Mouse (Mus musculus): Measurements from ENCODE around the gene H2-Q4.
A peak's percentile ranks its signal among the peaks of the same experiment; 100 is the strongest.
"Not testable (repeated sequence)": the region's sequence is repeated elsewhere in the genome, so short reads cannot be mapped to it uniquely, and the experiment has no call there.

Gene H2-Q4

DNA sequence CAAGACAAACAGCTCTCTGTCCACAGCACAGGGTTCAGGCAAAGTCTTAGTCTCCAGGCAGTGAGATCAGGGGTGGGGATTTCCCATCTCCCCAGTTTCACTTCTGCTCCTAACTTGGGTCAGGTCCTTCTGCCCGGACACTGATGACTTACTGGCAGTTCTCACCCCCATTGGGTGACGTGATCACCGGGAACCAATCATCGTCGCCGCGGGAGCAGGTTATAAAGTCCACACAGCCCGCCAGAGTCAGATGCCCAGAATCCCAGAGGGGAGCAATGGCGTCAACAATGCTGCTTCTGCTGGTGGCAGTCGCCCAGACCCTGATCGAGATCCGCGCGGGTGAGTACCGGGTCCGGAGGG lies at the start of gene H2-Q4:
TSS of gene H2-Q4 (plus strand) at position 249 of the 360 bp plus-strand sequence.
- peak; percentile 86 for DNase-seq (ENCODE audit: low spot score)

DNA sequence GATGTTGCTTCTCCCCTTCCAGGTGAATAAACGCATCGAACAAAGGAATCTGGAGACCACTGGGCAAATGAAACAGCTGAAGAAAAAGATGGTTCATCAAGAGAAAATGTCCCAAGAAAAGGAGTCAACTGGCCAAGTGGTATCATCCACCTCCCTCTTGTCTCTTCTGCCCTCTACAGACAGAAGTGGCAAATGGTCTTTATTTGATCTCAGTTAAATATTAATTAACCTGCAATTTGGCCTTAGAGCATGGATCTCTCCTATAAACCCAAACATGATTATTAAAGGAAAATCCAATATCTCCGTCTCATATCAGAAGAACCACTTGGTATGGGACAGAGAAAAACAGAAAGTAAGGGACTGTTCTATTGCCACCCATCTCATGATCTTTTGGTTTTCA lies 49.7 kb upstream of the H2-Q4 start:
- DNase-seq (ENCODE audit: low spot score) = not testable (repeated sequence)

- not testable (repeated sequence) for DNase-seq (ENCODE audit: low spot score)
Observed at GRCm38 (mm10) chr17:35331546-35331945, 47.9 kb upstream of the H2-Q4 start.

GRCm38 (mm10) chr17:35342071-35342671 lies 37.2 kb upstream of the H2-Q4 start, which contains the start of gene H2-Q2:
TSS of gene H2-Q2 (plus strand) at chr17:35342242.
- no peak for DNase-seq (ENCODE audit: low spot score)

- DNase-seq (ENCODE audit: low spot score) = no peak
Observed at GRCm38 (mm10) chr17:35342711-35343476, 36.5 kb upstream of the H2-Q4 start.

DNA sequence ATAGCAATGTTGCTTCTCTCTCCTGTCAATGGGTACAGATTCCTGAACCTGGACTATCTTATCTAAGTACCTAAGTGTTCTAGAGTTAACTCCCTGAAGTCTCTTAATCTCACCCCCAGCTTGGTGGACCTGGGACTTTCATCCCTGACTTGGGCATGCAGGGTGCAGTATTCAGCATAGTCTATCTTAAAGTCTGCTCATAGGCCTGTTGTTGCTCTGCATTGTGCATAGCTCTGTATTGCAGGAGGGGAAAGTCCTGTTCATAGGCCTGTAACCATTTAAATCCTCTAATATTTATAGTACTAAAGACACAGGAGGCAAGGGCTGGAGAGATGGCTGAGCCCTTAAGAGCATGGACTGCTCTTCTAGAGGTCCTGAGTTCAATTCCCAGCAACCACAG lies 31.8 kb upstream of the H2-Q4 start:
- DNase-seq (ENCODE audit: low spot score) = not testable (repeated sequence)

- not testable (repeated sequence) for DNase-seq (ENCODE audit: low spot score)
Observed at GRCm38 (mm10) chr17:35353275-35353674, 26.1 kb upstream of the H2-Q4 start.

- no peak for DNase-seq (ENCODE audit: low spot score)
Observed at GRCm38 (mm10) chr17:35354071-35354470, 25.3 kb upstream of the H2-Q4 start.

DNA sequence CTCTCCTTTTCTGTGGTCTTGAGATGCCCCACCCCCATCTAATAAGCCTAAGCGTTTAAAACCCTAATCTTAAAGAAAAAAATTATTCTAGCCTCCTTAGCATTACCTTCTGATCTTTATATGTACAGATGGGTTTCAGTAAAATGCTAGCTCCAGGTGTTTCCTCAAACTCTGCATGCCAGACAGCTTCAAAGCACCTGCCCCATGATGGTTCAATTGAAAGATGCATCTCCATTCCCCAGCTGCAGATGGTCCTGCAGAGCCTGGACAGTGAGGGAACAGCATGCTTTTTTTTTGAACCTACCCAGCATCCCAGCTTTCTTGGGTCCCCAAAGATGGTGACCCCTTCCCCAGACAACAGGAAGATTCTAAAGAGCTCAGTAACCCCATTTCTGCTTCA lies 22.3 kb upstream of the H2-Q4 start:
- no peak for DNase-seq (ENCODE audit: low spot score)

DNA sequence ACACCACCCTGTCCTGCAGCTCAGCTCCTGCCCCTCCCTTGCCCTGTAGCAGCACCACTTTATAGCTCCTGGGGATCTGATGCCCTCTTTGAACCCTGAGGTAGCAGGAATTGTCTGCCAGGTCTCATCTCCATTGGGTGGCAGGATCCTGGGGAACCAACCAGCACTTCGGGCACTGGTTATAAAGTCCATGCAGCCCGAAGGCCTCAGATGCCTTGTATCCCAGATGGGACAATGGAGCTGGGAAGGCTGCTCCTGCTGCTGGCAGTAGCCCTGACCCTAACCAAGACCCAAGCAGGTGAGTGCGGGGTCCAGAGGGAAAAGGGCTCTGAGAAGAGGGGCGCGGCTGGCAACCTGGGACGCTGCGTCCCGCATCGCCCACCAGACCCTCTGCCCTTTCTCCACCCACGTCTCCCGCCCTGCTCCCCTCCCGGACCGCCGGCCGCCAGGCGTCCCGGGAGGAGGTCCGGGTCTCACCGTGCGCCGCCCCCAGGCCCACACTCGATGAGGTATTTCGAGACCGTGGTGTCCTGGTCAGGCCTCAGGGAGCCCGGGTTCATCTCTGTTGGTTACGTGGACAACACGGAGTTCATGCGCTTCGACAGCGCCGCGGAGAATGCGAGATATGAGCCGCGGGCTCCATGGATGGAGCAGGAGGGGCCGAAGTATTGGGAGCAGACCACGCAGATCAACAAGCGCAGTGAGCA lies 20.5 kb upstream of the H2-Q4 start:
- no peak for DNase-seq (ENCODE audit: low spot score)

DNA sequence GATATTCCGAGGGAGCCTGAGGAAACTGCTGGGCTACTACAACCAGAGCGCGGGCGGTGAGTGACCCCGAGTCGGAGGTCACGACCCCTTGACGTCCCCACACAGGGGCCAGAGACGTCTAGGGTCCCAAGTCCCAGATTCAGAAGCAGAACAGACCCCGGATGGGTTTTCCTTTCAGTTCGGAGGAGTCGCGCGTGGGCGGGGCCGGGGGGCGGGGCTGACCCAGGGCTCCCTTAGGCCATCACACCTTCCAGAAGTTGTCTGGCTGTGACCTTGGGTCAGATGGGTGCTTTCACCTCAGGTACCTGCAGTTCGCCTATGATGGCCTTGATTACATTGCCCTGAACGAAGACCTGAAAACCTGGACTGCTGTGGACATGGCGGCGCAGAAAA lies 20.0 kb upstream of the H2-Q4 start:
- peak; percentile 22 for DNase-seq (ENCODE audit: low spot score)

DNA sequence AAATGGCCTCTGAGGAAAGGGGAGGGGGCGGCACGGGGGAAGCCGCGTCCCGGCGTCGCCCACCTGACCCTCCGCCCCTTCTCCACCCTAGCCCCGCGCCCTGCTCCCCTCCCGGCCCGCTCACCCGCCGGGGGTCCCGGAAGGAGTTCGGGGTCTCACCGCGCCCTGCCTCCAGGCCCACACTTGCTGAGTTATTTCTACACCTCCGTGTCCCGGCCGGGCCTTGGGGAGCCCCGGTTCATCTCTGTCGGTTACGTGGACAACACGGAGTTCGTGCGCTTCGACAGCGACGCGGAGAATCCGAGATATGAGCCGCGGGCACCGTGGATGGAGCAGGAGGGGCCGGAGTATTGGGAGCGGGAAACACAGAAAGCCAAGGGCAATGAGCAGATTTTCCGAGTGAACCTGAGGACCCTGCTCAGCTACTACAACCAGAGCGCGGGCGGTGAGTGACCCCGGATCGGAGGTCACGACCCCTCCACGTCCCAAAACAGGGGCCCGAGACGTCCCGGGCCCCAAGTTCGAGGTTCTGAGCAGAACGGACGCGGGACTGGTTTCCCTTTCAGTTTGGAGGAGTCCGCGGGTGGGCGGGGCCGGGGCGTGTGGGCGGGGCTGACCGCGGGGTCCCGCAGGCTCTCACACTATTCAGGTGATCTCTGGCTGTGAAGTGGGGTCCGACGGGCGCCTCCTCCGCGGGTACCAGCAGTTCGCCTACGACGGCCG lies 473 bp downstream of the H2-Q4 start:
- DNase-seq (ENCODE audit: low spot score) = peak; percentile 34

DNA sequence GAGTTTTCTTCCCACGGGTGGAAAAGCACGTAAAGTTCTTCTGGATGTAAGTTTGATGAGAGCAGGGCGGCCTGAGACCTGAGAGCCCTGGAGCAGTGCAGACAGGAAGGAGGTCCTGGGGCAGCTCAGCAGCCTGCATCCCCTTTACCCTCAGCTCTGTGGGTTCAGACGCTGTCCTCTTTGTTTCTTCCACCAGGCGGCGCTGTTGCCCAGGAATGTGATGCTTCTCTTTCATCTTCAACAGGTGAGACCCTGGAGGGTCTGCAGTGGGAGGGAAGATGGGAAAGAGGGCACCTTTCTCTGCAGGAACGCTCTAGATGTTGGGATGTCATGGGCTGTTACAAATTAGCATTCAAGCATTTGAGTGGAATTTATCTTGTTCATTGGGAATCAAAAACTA lies 10.4 kb downstream of the H2-Q4 start:
- DNase-seq (ENCODE audit: low spot score) = peak; percentile 65

DNA sequence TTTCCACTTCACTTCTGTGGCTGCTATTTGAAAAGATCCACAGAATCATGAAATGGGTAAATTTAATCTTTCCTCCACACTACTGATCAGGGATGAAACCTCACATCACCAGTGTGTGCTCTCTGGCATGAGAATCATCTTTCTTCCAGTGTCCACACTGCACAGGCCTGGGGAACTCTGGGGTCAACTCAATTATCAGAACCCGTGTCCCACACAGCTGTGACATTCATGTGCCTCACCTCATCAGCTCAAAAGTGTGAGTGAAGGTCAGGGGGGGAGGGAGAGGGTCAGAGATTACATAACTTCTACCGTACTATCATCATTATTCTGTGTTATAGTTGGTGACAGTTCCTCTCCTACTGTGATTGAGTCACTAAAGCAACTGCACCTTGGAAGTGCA lies 13.3 kb downstream of the H2-Q4 start:
- DNase-seq (ENCODE audit: low spot score) = not testable (repeated sequence)

- peak; percentile 5 for DNase-seq (ENCODE audit: low spot score)
Observed at GRCm38 (mm10) chr17:35393864-35394800, 14.7 kb downstream of the H2-Q4 start.

- DNase-seq (ENCODE audit: low spot score) = not testable (repeated sequence)
Observed at GRCm38 (mm10) chr17:35396956-35397355, 17.5 kb downstream of the H2-Q4 start.

DNA sequence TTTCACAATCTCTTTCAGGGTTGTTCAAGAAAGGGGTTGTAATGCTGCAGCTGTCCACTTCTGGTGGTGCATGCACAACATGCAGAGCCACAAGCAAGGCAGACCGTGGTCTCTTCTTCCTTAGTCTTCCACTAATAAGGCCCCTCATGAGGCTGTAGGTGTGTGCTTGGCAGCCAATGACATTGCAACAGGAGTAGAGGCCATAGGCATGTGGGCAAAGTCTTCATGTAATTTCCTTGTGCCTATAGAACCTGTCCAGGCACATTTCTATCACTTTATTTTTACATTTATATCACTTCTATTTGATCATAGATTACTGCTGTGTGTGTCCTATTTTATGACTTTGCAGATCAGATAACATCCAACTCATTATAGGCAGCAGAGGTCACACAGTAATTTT lies 33.6 kb downstream of the H2-Q4 start:
- not testable (repeated sequence) for DNase-seq (ENCODE audit: low spot score)

GRCm38 (mm10) chr17:35415273-35416129 lies 36.1 kb downstream of the H2-Q4 start:
- not testable (repeated sequence) for DNase-seq (ENCODE audit: low spot score)

DNA sequence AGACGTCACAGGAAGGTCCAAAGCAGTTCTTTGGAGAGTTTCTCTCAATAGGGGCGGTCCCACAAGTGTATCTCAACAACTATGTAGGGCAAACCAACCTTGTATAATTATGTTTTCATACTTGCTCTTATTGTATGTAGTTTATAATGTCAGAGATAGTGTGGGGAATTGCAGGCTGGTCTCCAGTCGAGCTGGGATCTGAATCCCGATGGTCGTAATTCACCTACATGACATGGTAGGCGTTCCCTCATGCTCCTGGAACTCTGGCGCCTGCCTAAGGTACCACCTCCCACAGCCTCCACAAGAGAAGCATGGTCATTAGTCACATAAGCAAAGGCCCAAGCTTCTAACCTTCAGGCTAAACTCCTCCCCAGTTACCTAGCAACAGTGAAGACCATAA lies 39.4 kb downstream of the H2-Q4 start:
- DNase-seq (ENCODE audit: low spot score) = no peak

DNA sequence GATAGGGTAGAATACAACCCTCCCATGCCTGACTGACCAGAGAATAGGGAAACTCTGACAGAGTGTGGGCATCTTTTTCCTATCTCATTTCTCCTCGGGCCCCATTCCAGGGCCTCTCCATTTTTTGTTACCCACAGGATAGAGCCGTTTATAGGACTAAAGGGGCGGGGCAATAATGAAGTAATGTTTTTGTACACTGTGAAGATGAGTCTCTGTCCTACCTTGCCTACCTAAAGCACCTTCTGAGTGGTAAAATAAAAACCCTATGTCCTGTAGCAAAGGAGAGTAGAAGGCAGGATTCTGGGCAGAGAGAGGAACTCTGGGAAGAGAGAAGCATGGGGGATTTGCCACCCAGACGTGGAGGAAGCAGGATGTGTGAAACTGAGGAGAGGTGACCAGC lies 40.1 kb downstream of the H2-Q4 start:
- not testable (repeated sequence) for DNase-seq (ENCODE audit: low spot score)

Measured in embryo, embryonic 10.5 days (tissue).